Mouse (Mus musculus): Measurements from ENCODE around the gene Alkbh4.

DNA sequence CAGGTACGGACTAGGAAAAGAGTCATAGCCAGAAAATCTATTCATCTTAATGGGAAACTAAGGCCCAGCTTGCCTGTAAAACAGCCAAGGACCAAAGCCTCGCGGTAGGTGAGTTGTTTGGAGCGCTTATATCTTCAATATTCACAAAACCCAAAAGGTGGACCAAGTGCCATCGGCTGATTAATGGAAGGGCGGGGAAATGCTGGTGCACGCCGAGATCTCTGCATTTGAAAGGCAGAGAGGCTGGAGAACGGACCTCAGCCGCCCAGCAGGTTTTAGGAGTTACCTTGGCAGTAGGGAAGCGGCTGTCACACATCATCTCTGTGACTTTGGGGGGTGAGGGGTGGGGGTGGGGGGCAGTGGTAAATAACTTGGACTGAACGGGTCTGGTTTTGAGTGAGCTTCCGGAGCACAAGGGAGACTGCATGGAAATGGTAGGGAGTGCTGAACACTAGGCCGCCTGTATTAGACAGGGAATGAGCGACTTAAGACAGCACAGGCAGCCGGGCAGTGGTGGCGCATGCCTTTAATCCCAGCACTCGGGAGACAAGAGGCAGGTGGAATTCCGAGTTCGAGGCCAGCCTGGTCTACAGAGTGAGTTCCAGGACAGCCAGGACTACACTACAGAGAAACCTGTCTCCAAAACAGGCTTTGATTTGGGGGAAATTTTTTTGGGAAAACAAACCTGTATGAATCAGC lies 495 bp downstream of the Alkbh4 start:
- TF ChIP-seq CTCF (IDR thresholded peaks at IDR 0.05; ENCODE audit: insufficient read depth, low read length) (no peak), POLR2A (IDR thresholded peaks at IDR 0.05; ENCODE audit: borderline replicate concordance, extremely low read depth, low read depth, low read length) (no peak)

Measured in lung, adult 2 months (tissue).